Mouse (Mus musculus): Measurements from ENCODE around the gene Itgb6. TPM values are rescaled to one million over a fixed set of nuclear protein-coding genes. Genes with fewer than 3 reads are reported as not detected.

Itgb6 gene
- polyA plus RNA-seq, 1 experiment from 2014 or later, result 25.6 TPM

GRCm38 (mm10) chr2:60613857-60614228 is 108.6 kb downstream of the Itgb6 start:
- no peak overlapping the region for H3K4me2 ChIP-seq (replicated peaks; ENCODE audit: low read depth, low read length)
- no peaks in the 10 kb centered on the region for H3K36me3 ChIP-seq (ENCODE audit: insufficient read depth, low read length)
- no peak overlapping the region for H3K9ac ChIP-seq (replicated peaks; ENCODE audit: low read length)
- no peak overlapping the region for H3K27ac ChIP-seq (ENCODE audit: low read length)
- H3K27me3 ChIP-seq (ENCODE audit: insufficient read depth, low read length), result no peaks in the 10 kb centered on the region
- WGBS, result 78% methylated on average over 3 of the region's 3 CpGs
- no peak for ATAC-seq (ENCODE audit: low FRiP score, low TSS enrichment)
- no peak overlapping the region for H3K4me3 ChIP-seq (ENCODE audit: low read length)
- no peaks in the 10 kb centered on the region for H3K9me3 ChIP-seq (ENCODE audit: low read length)
- 0 out of 2 replicates have a peak, but pooled peaks cover under 1% of the 10 kb centered on the region for H3K4me1 ChIP-seq (ENCODE audit: insufficient read depth, low read length)

- Histone ChIP-seq H3K4me3 (ENCODE audit: low read length) (no peak overlapping the region), H3K9ac (replicated peaks; ENCODE audit: low read length) (no peak overlapping the region), H3K4me2 (replicated peaks; ENCODE audit: low read depth, low read length) (no peak overlapping the region), H3K4me1 (ENCODE audit: insufficient read depth, low read length) (0 out of 2 replicates have a peak, but pooled peaks cover 4% of the 10 kb centered on the region), H3K9me3 (ENCODE audit: low read length) (no peaks in the 10 kb centered on the region), H3K27me3 (ENCODE audit: insufficient read depth, low read length) (no peaks in the 10 kb centered on the region), H3K36me3 (ENCODE audit: insufficient read depth, low read length) (no peaks in the 10 kb centered on the region), H3K27ac (ENCODE audit: low read length) (no peak overlapping the region)
- no peak for ATAC-seq (ENCODE audit: low FRiP score, low TSS enrichment)
- WGBS, result 90% methylated on average over 15 of the region's 15 CpGs
Measured at GRCm38 (mm10) chr2:60612906-60613856, 109.3 kb downstream of the Itgb6 start.

GRCm38 (mm10) chr2:60611622-60612021 is 110.8 kb downstream of the Itgb6 start:
- Histone ChIP-seq H3K36me3 (ENCODE audit: insufficient read depth, low read length) (no peaks in the 10 kb centered on the region), H3K27me3 (ENCODE audit: insufficient read depth, low read length) (no peaks in the 10 kb centered on the region), H3K27ac (ENCODE audit: low read length) (no peak overlapping the region), H3K9ac (replicated peaks; ENCODE audit: low read length) (no peak overlapping the region), H3K9me3 (ENCODE audit: low read length) (no peaks in the 10 kb centered on the region), H3K4me3 (ENCODE audit: low read length) (no peak overlapping the region), H3K4me1 (ENCODE audit: insufficient read depth, low read length) (0 out of 2 replicates have a peak, but pooled peaks cover 4% of the 10 kb centered on the region), H3K4me2 (replicated peaks; ENCODE audit: low read depth, low read length) (no peak overlapping the region)
- 67% methylated on average over 3 of the region's 3 CpGs for WGBS
- no peak for ATAC-seq (ENCODE audit: low FRiP score, low TSS enrichment)

- H3K4me2 ChIP-seq (replicated peaks; ENCODE audit: low read depth, low read length), result no peak overlapping the region
- 67% methylated on average over 8 of the region's 8 CpGs for WGBS
- no peak overlapping the region for H3K4me3 ChIP-seq (ENCODE audit: low read length)
- no peaks in the 10 kb centered on the region for H3K36me3 ChIP-seq (ENCODE audit: insufficient read depth, low read length)
- no peak for ATAC-seq (ENCODE audit: low FRiP score, low TSS enrichment)
- 0 out of 2 replicates have a peak, but pooled peaks cover 4% of the 10 kb centered on the region for H3K4me1 ChIP-seq (ENCODE audit: insufficient read depth, low read length)
- no peak overlapping the region for H3K9ac ChIP-seq (replicated peaks; ENCODE audit: low read length)
- H3K27me3 ChIP-seq (ENCODE audit: insufficient read depth, low read length), result no peaks in the 10 kb centered on the region
- H3K9me3 ChIP-seq (ENCODE audit: low read length), result no peaks in the 10 kb centered on the region
- no peak overlapping the region for H3K27ac ChIP-seq (ENCODE audit: low read length)
Measured at GRCm38 (mm10) chr2:60609436-60610199, 112.8 kb downstream of the Itgb6 start.

- 0 out of 2 replicates have a peak, but pooled peaks cover 4% of the 10 kb centered on the region for H3K4me1 ChIP-seq (ENCODE audit: insufficient read depth, low read length)
- H3K9me3 ChIP-seq (ENCODE audit: low read length), result no peaks in the 10 kb centered on the region
- 72% methylated on average over 4 of the region's 4 CpGs for WGBS
- no peak overlapping the region for H3K27ac ChIP-seq (ENCODE audit: low read length)
- H3K4me3 ChIP-seq (ENCODE audit: low read length), result no peak overlapping the region
- H3K27me3 ChIP-seq (ENCODE audit: insufficient read depth, low read length), result no peaks in the 10 kb centered on the region
- ATAC-seq (ENCODE audit: low FRiP score, low TSS enrichment), result no peak
- no peak overlapping the region for H3K9ac ChIP-seq (replicated peaks; ENCODE audit: low read length)
- no peak overlapping the region for H3K4me2 ChIP-seq (replicated peaks; ENCODE audit: low read depth, low read length)
- H3K36me3 ChIP-seq (ENCODE audit: insufficient read depth, low read length), result no peaks in the 10 kb centered on the region
Measured at GRCm38 (mm10) chr2:60607980-60608379, 114.5 kb downstream of the Itgb6 start.

- Histone ChIP-seq H3K4me3 (ENCODE audit: low read length) (no peak overlapping the region), H3K4me2 (replicated peaks; ENCODE audit: low read depth, low read length) (no peak overlapping the region), H3K9ac (replicated peaks; ENCODE audit: low read length) (no peak overlapping the region), H3K4me1 (ENCODE audit: insufficient read depth, low read length) (no peaks in the 10 kb centered on the region), H3K9me3 (ENCODE audit: low read length) (no peaks in the 10 kb centered on the region), H3K36me3 (ENCODE audit: insufficient read depth, low read length) (no peaks in the 10 kb centered on the region), H3K27me3 (ENCODE audit: insufficient read depth, low read length) (no peaks in the 10 kb centered on the region), H3K27ac (ENCODE audit: low read length) (no peak overlapping the region)
- ATAC-seq (ENCODE audit: low FRiP score, low TSS enrichment), result no peak
- 76% methylated on average over 2 of the region's 2 CpGs for WGBS
Measured at GRCm38 (mm10) chr2:60601326-60601725, 121.1 kb downstream of the Itgb6 start.

GRCm38 (mm10) chr2:60600863-60601262 is 121.6 kb downstream of the Itgb6 start:
- H3K27me3 ChIP-seq (ENCODE audit: insufficient read depth, low read length), result no peaks in the 10 kb centered on the region
- H3K27ac ChIP-seq (ENCODE audit: low read length), result no peak overlapping the region
- 85% methylated on average over 2 of the region's 2 CpGs for WGBS
- H3K4me1 ChIP-seq (ENCODE audit: insufficient read depth, low read length), result no peaks in the 10 kb centered on the region
- H3K9ac ChIP-seq (replicated peaks; ENCODE audit: low read length), result no peak overlapping the region
- H3K4me2 ChIP-seq (replicated peaks; ENCODE audit: low read depth, low read length), result no peak overlapping the region
- no peak overlapping the region for H3K4me3 ChIP-seq (ENCODE audit: low read length)
- H3K9me3 ChIP-seq (ENCODE audit: low read length), result no peaks in the 10 kb centered on the region
- no peaks in the 10 kb centered on the region for H3K36me3 ChIP-seq (ENCODE audit: insufficient read depth, low read length)
- ATAC-seq (ENCODE audit: low FRiP score, low TSS enrichment), result 0 out of 2 replicates have a peak, but pooled peaks have one; percentile 19

GRCm38 (mm10) chr2:60583416-60583815 is 139.0 kb downstream of the Itgb6 start:
- Histone ChIP-seq H3K27ac (ENCODE audit: low read length) (no peak overlapping the region), H3K9ac (replicated peaks; ENCODE audit: low read length) (no peak overlapping the region), H3K27me3 (ENCODE audit: insufficient read depth, low read length) (no peaks in the 10 kb centered on the region), H3K9me3 (ENCODE audit: low read length) (no peaks in the 10 kb centered on the region), H3K4me3 (ENCODE audit: low read length) (no peak overlapping the region), H3K4me2 (replicated peaks; ENCODE audit: low read depth, low read length) (no peak overlapping the region), H3K36me3 (ENCODE audit: insufficient read depth, low read length) (no peaks in the 10 kb centered on the region), H3K4me1 (ENCODE audit: insufficient read depth, low read length) (no peaks in the 10 kb centered on the region)
- ATAC-seq (ENCODE audit: low FRiP score, low TSS enrichment), result no peak
- 87% methylated on average over 4 of the region's 4 CpGs for WGBS

- Histone ChIP-seq H3K4me3 (ENCODE audit: low read length) (no peak overlapping the region), H3K27me3 (ENCODE audit: insufficient read depth, low read length) (no peaks in the 10 kb centered on the region), H3K9ac (replicated peaks; ENCODE audit: low read length) (no peak overlapping the region), H3K4me1 (ENCODE audit: insufficient read depth, low read length) (peaks cover 15% of the 10 kb centered on the region), H3K36me3 (ENCODE audit: insufficient read depth, low read length) (no peaks in the 10 kb centered on the region), H3K9me3 (ENCODE audit: low read length) (no peaks in the 10 kb centered on the region), H3K4me2 (replicated peaks; ENCODE audit: low read depth, low read length) (no peak overlapping the region), H3K27ac (ENCODE audit: low read length) (no peak overlapping the region)
- WGBS, result 74% methylated on average over 4 of the region's 4 CpGs
- ATAC-seq (ENCODE audit: low FRiP score, low TSS enrichment), result no peak
Measured at GRCm38 (mm10) chr2:60554561-60554960, 167.9 kb downstream of the Itgb6 start.

Measured in kidney, embryonic 16.5 days (tissue).